Mouse (Mus musculus) midbrain, embryonic 13.5 days (tissue): ENCODE data around the gene Stx5a. TPM values are rescaled to one million over a fixed set of nuclear protein-coding genes. Genes with fewer than 3 reads are reported as not detected.

ENCODE experiments used
- ATAC-seq: fragments of 200-750 bp; cut with Nextera tagmentation; 2 replicates; pipeline ENCODE4 v1.8.0; 2017; ENCODE audit warnings: mild to moderate bottlenecking, moderate TSS enrichment, moderate library complexity
- H3K27ac ChIP-seq: fragments of 300-500 bp; sonication (generic); 2 replicates; pipeline ENCODE4 v1.5.1; 2015; ENCODE audit warnings: inconsistent platforms, mild to moderate bottlenecking, moderate library complexity
- H3K27me3 ChIP-seq: fragments of 300-500 bp; sonication (generic); 2 replicates; pipeline ENCODE4 v1.6.1; 2015; ENCODE audit warnings: mild to moderate bottlenecking, inconsistent platforms
- H3K36me3 ChIP-seq: fragments of 300-500 bp; sonication (generic); 2 replicates; pipeline ENCODE4 v1.6.1; 2015; ENCODE audit warnings: mild to moderate bottlenecking, inconsistent platforms
- H3K4me1 ChIP-seq: fragments of 300-500 bp; sonication (generic); replicated peaks from 2 replicates; pipeline ENCODE4 v1.6.1; 2015; ENCODE audit warnings: inconsistent platforms
- H3K4me2 ChIP-seq: fragments of 300-500 bp; sonication (generic); replicated peaks from 2 replicates; pipeline ENCODE4 v1.6.1; 2015; ENCODE audit warnings: moderate library complexity, mild to moderate bottlenecking, inconsistent platforms
- H3K4me3 ChIP-seq: fragments of 300-500 bp; sonication (generic); replicated peaks from 2 replicates; pipeline ENCODE4 v1.5.1; 2015; ENCODE audit warnings: mild to moderate bottlenecking, inconsistent platforms
- H3K9ac ChIP-seq: fragments of 300-500 bp; sonication (generic); replicated peaks from 2 replicates; pipeline ENCODE4 v1.6.1; 2015; ENCODE audit warnings: mild to moderate bottlenecking, inconsistent platforms
- H3K9me3 ChIP-seq: fragments of 300-500 bp; sonication (generic); 2 replicates; pipeline ENCODE4 v1.6.1; 2016; ENCODE audit warnings: mild to moderate bottlenecking, inconsistent platforms
- WGBS: fragments of 180-500 bp; shearing (Covaris S2); methylation state at CpG from one replicate; pipeline ENCODE4 v1.1.7; 2015; 5-methylcytosine and 5-hydroxymethylcytosine counted together
- polyA plus RNA-seq: library from polyadenylated mRNA; unstranded; fragments of >200 nt; fragmentation: Nextera tagmentation; extraction: Ambion mirVana; gene quantifications from 2 replicates; pipeline ENCODE4 v1.2.1, GENCODE M21; 2015

Gene Stx5a
- polyA plus RNA-seq, 1 experiment from 2014 or later: 127 TPM

DNA sequence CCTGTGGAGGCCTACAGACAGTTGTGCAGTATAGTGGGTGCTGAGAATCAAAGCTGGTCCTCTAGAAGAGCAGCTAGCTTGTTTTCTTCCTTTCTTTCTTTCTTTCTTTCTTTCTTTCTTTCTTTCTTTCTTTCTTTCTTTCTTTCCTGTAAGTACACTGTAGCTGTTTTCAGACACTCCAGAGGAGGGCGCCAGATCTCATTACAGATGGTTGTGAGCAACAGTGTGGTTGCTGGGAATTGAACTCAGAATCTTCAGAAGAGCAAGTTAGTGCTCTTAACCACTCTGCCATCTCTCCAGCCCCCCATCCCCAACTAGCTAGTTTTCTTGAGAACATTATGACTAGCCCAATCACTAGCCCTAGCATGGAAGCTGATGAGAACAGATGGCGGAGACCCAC, 19.5 kb downstream of the Stx5a start:
- WGBS: 95% methylated on average over 2 of the region's 2 CpGs

DNA sequence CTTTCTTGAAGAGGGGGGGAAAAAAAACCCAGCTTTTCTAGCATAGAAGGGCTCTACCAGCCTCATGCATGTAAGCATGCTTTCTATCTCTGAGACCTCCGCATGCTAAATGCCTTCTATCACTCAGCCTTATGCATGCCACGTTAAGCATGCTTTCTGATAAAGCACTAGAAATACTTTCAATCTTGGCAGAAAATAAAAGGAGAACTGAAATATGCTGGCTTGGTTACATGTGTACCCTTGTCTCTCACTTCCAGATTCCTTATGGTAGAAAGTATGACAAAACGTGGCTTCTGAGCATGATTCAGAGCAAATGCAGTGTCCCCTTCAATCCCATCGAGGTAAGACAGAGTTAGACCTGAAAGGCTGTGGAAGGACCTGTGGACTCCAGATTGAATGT, 22.1 kb downstream of the Stx5a start:
- H3K27ac ChIP-seq: no peak overlapping the region
- no peaks in the 10 kb centered on the region for H3K9me3 ChIP-seq
- no peak overlapping the region for H3K4me3 ChIP-seq
- ATAC-seq: no peak
- peaks cover 63% of the 10 kb centered on the region for H3K36me3 ChIP-seq
- H3K4me2 ChIP-seq: no peak overlapping the region
- H3K9ac ChIP-seq: no peak overlapping the region
- H3K4me1 ChIP-seq: peaks cover 8% of the 10 kb centered on the region
- WGBS: 98% methylated on average over 4 of the region's 4 CpGs
- H3K27me3 ChIP-seq: no peaks in the 10 kb centered on the region

More for the DNA sequence above, 19.5 kb downstream of the Stx5a start:
- Histone ChIP-seq H3K9me3 (no peaks in the 10 kb centered on the region), H3K4me3 (no peak overlapping the region), H3K36me3 (peaks cover 38% of the 10 kb centered on the region), H3K27ac (no peak overlapping the region), H3K27me3 (no peaks in the 10 kb centered on the region), H3K4me2 (no peak overlapping the region), H3K4me1 (peaks cover 21% of the 10 kb centered on the region), H3K9ac (no peak overlapping the region)
- no peak for ATAC-seq

DNA sequence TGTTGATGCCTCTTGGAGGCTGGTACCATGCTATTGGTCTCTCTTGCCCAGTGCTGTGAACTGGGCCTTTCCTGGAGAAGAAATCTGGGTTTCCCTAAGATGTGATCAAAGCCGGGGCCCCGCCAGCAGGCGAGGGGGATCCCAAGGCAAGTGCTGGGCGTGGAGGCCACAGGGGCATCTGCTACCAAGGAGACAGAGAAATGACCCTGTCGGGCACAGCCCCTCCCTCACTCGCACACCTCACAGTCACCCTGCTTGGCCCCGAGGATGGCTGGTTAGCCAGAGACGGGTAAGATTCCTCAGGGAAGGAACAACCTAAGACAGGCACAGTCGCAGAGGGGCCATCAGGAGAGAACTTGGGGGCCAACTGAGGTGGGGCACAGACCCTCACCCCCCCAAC, 24.3 kb downstream of the Stx5a start:
- 99% methylated on average over 9 of the region's 9 CpGs for WGBS
- Histone ChIP-seq H3K9me3 (no peaks in the 10 kb centered on the region), H3K27ac (no peak overlapping the region), H3K4me3 (no peak overlapping the region), H3K36me3 (peaks cover 86% of the 10 kb centered on the region), H3K4me1 (peaks cover 5% of the 10 kb centered on the region), H3K4me2 (no peak overlapping the region), H3K9ac (no peak overlapping the region), H3K27me3 (no peaks in the 10 kb centered on the region)
- ATAC-seq: no peak

DNA sequence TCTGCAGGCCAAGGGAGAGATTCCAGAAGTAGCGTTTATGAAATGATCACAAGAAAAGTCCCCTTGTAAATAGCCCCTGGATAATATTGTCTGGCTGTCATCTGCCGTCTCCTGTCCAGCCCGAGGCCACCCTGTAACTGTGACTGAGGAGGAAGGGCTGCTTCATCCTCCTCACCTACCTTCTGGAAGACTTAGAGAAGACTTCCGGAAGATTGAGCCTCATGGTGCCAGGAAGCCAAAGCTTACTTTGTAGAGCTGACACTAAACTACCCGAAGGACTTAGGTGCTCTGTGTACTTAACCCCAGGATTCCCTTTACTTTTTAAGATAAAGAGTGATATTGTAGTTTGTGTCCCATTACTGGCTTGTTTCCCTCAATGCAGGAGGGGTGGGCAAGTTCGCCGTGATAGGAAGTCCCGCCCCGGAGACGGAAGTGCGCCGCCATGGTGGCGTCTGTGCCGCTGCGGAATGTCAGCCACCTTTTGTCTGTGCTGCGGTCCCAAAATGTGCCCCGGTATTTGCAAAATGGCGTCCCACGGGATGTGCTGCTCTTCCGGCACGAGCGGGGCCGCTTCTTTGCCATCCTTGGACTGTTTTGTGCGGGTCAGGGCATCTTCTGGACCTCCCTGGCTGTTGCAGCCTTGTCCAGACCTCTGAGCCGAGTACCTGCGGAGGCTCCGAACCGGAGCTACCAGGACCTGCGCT, 29.5 kb downstream of the Stx5a start, which contains the start of gene Tmem223:
Gene Tmem223 (plus strand): TSS at position 430 of the 704 bp plus-strand sequence.
- peak within 1 kb of the TSS; percentile 91 for H3K27ac ChIP-seq
- no peaks in the 10 kb centered on the region for H3K9me3 ChIP-seq
- H3K36me3 ChIP-seq: peaks cover 61% of the 10 kb centered on the region
- no peaks in the 10 kb centered on the region for H3K27me3 ChIP-seq
- peaks cover 41% of the 10 kb centered on the region for H3K4me1 ChIP-seq
- peak within 1 kb of the TSS; percentile 82 for H3K4me3 ChIP-seq
- peak within 1 kb of the TSS; percentile 100 for H3K4me2 ChIP-seq
- 21% methylated on average over 29 of the region's 29 CpGs for WGBS
- peak; percentile 73 for ATAC-seq
- H3K9ac ChIP-seq: peak within 1 kb of the TSS; percentile 96

DNA sequence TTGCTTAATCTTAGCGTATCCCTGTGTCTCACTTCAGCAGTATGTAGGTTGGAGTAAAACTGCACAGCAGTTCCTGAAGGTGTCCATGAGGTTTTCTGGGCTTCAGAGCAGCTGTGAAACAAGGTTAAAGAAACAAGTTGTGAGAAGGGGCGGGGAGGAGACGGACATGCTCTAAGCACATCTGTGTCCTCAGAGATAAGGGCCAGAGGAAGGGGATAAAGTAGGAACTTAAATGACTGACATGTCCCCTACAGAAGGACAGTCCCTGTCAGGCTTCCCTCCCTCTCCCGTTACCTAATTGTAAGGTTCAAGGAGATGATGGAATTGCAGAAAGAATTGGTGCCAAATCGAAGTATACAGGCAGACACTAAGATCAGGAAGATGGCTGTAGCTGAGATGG, 31.8 kb downstream of the Stx5a start:
- Histone ChIP-seq H3K9me3 (no peaks in the 10 kb centered on the region), H3K9ac (no peak overlapping the region), H3K27me3 (no peaks in the 10 kb centered on the region), H3K4me2 (peak overlapping the region; percentile 100), H3K36me3 (peaks cover 40% of the 10 kb centered on the region), H3K27ac (0 out of 2 replicates have a peak overlapping the region, but pooled peaks have one; percentile 5), H3K4me1 (peaks cover 42% of the 10 kb centered on the region), H3K4me3 (peak overlapping the region; percentile 70)
- 89% methylated on average over 5 of the region's 5 CpGs for WGBS
- ATAC-seq: no peak

DNA sequence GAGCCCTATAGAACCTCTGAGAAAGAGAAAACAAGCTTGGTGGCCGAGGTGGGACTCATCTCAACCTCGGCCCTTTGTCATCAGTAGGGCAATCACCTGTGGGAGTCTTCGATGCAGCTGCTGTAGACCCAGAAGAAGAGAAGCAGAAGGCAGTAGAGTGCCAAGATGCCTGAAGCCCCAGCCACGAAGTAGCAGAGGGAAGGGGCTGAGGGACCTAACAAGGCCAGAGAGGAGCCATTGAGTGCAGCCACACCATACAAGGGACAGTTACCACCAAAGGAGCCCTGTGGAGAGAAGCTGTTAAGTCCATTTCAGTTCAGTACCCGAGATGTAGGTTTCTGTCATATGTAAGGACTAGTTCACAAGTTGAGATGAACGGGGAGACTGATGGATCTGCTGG, 32.2 kb downstream of the Stx5a start:
- Histone ChIP-seq H3K27ac (peak overlapping the region; percentile 99; the same call in 1 of the 2 replicates), H3K27me3 (no peaks in the 10 kb centered on the region), H3K9ac (peak overlapping the region; percentile 95; the same call in 1 of the 2 replicates), H3K4me2 (peak overlapping the region; percentile 100), H3K36me3 (peaks cover 40% of the 10 kb centered on the region), H3K4me1 (peaks cover 42% of the 10 kb centered on the region), H3K9me3 (no peaks in the 10 kb centered on the region), H3K4me3 (peak overlapping the region; percentile 70)
- no peak for ATAC-seq
- WGBS: 55% methylated on average over 6 of the region's 6 CpGs

DNA sequence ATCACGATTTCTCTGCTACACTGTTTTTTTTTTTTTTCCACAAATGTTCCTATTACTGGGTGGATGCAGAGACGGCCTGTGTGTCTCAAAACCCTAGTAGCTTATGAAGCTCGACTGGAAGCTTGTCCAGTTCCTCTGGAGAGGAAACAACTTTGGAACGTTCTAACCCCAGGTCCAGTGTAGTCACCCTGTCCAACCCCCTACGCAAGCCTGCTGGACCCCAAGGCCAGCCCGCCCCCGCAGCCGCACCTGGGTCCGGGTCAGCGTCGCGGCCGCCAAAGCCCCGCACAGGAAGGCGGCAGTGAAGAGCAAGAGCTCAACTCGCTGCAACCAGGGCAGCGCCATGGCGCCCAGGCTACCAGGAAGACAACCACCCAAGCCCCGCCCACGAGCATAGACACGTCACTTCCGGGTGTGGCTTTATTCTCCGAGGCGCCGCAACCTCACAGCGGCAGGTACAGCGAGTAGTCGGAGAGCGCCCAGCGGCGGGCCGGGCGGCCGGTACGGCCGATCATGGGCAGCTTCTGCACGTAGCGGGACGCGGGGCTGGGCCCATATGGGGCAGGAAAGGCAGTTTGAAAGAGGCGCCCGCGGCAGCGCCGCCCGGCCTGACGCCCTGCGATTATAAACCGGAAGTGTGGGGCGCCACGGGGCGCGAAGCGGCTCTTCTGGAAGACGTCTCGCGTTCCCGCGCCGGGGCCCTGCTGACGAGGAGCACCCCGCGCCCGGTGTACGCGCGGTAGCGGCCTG, 33.0 kb downstream of the Stx5a start, which contains the start of gene Tmem179b:
Gene Tmem179b (minus strand): TSS at position 382 of the 750 bp plus-strand sequence.
- H3K27me3 ChIP-seq: no peaks in the 10 kb centered on the region
- H3K9me3 ChIP-seq: no peaks in the 10 kb centered on the region
- peak; percentile 94 for ATAC-seq
- peak within 1 kb of the TSS; percentile 70 for H3K4me3 ChIP-seq
- under 1% methylated on average over 68 of the region's 68 CpGs for WGBS
- H3K36me3 ChIP-seq: peaks cover 37% of the 10 kb centered on the region
- H3K4me2 ChIP-seq: peak within 1 kb of the TSS; percentile 100
- H3K9ac ChIP-seq: peak within 1 kb of the TSS; percentile 95
- peaks cover 42% of the 10 kb centered on the region for H3K4me1 ChIP-seq
- H3K27ac ChIP-seq: peak within 1 kb of the TSS; percentile 99

DNA sequence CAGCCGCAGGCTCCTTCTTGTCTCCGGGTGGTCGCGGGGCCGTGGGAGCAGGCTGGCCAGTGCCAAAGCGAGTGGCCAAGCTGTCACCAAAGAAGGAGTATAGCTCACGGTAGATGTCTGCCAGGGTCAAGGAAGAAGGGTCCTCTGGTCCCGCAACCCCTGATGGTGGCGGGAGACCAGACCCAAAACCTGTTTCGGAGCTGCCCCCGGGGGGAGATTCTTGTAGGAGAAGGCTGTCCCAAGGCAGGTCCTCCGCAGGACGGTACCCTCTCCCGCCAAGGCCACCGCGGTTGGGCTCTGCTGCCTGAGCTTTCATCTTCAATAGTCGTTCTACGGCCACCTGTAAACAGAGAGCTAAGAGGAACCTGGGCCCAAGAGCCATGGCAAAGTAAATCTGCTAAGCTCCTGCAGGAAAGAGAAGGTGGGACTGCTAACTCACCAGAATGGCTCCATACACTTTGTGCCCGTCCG, 33.8 kb downstream of the Stx5a start:
- no peak for ATAC-seq
- H3K4me3 ChIP-seq: peak overlapping the region; percentile 70
- peaks cover 34% of the 10 kb centered on the region for H3K36me3 ChIP-seq
- no peaks in the 10 kb centered on the region for H3K27me3 ChIP-seq
- peaks cover 42% of the 10 kb centered on the region for H3K4me1 ChIP-seq
- H3K27ac ChIP-seq: peak overlapping the region; percentile 99
- peak overlapping the region; percentile 95 for H3K9ac ChIP-seq
- H3K9me3 ChIP-seq: no peaks in the 10 kb centered on the region
- 5% methylated on average over 20 of the region's 20 CpGs for WGBS
- peak overlapping the region; percentile 100 for H3K4me2 ChIP-seq

DNA sequence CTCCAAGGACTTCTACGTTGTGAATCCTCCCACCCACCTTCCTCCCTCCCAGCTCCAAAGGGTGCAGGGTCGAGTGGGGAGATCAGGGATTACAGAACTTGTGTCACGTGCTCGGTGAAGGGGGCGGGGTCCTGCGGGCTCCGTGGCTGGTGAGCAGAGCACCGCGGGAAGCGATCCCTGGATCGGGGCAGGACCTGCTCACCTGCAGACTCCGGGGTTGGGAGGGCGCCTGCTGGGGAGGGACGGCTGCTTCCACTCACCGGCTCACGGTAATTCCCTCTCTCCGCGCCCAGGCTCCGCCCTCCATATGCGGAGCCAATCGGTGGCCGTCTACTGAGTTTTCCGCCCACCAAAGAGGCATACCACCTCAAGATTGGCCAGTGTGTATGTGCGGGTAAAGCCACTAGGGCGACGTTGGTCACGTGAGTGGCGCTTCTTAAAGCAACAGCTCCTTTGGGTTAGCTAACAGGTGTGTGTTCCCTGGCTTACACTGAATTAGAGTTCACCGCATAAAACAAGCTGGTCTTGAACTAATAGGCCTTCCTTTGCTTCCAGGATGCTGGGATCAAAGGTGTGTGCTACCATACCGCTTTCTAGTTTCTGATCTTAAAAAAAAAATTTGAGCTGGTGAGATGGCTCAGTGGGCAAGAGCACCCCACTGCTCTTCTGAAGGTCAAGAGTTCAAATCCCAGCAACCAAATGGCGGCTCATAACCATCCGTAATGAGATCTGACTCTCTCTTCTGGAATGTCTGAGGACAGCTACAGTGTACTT, 45.0 kb downstream of the Stx5a start, which contains the start of gene Taf6l:
Gene Taf6l (minus strand): TSS at position 410 of the 774 bp plus-strand sequence.
- peak; percentile 100 for ATAC-seq
- H3K4me3 ChIP-seq: peak within 1 kb of the TSS; percentile 73
- peak within 1 kb of the TSS; percentile 72 for H3K9ac ChIP-seq
- H3K36me3 ChIP-seq: peaks cover 34% of the 10 kb centered on the region
- peaks cover 34% of the 10 kb centered on the region for H3K4me1 ChIP-seq
- H3K9me3 ChIP-seq: no peaks in the 10 kb centered on the region
- peak within 1 kb of the TSS; percentile 74 for H3K27ac ChIP-seq
- 1% methylated on average over 31 of the region's 32 CpGs for WGBS
- H3K27me3 ChIP-seq: no peaks in the 10 kb centered on the region
- H3K4me2 ChIP-seq: peak within 1 kb of the TSS; percentile 59

DNA sequence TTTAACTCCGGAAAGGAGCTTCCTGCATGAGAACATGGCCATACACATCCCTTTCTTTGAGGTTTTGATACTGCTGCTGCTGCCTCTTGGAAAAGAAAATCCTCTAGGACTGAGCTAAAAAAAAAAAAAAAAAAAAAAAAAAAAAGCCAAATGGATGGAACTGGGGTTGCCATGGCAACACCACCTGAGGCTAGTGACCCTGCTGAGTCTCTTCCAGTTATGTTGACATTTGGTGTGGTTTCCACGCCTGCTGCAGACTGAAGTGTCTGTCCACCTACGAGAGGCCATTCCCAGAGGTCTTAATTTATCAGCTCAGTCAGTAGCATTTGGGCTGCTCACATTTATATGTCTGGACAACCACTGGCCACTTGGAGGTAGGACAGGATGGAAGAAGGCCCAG, 47.3 kb downstream of the Stx5a start:
- ATAC-seq: no peak
- Histone ChIP-seq H3K4me2 (no peak overlapping the region), H3K27ac (peak overlapping the region; percentile 78), H3K27me3 (no peaks in the 10 kb centered on the region), H3K4me3 (no peak overlapping the region), H3K36me3 (peaks cover 24% of the 10 kb centered on the region), H3K4me1 (peaks cover 34% of the 10 kb centered on the region), H3K9me3 (peaks cover 3% of the 10 kb centered on the region; the same call in 1 of the 2 replicates), H3K9ac (peak overlapping the region; percentile 36; the same call in 1 of the 2 replicates)
- 19% methylated on average over 3 of the region's 3 CpGs for WGBS

DNA sequence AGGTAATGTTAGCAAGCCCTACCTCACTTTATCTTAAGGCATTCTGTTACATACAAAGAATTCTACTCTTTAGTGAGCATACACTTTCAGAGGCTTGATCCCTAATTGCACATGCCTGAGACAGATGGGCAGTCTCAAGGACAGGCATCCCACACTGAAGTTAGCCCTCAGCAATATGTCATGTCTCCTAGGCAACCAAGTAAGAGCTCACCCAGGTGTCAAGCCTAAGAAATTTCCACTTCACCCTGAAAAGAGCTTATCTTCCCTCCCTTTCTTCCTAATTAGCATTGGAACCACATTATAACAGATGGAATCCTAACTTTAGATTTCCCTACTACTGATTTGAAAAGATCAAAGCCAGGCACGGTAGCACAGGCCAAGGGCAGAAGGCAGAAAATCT, 48.0 kb downstream of the Stx5a start:
- H3K9me3 ChIP-seq: peaks cover 3% of the 10 kb centered on the region; the same call in 1 of the 2 replicates
- no peak overlapping the region; the same call in 1 of the 2 replicates for H3K4me2 ChIP-seq
- peak overlapping the region; percentile 78 for H3K27ac ChIP-seq
- 20% methylated on average over 1 of the region's 1 CpGs for WGBS
- H3K9ac ChIP-seq: peak overlapping the region; percentile 36; the same call in 1 of the 2 replicates
- peaks cover 34% of the 10 kb centered on the region for H3K4me1 ChIP-seq
- peaks cover 26% of the 10 kb centered on the region for H3K36me3 ChIP-seq
- no peaks in the 10 kb centered on the region for H3K27me3 ChIP-seq
- no peak overlapping the region for H3K4me3 ChIP-seq
- ATAC-seq: no peak
